Mouse (Mus musculus) spleen, postnatal 36 days (tissue): ENCODE measurements around the gene Cldn34c4.

Experiments
- DNase-seq, 2 experiments: peaks; one replicate each; pipeline ENCODE4 v3.0.0; 2022; ENCODE audit warnings: low spot score in 2 of 2, mixed read lengths in 1 of 2

Gene Cldn34c4

GRCm38 (mm10) chrX:127736454-127736853, at the start of gene Cldn34c4:
TSS of gene Cldn34c4 (minus strand) at chrX:127736554.
- DNase-seq: no peak

DNA sequence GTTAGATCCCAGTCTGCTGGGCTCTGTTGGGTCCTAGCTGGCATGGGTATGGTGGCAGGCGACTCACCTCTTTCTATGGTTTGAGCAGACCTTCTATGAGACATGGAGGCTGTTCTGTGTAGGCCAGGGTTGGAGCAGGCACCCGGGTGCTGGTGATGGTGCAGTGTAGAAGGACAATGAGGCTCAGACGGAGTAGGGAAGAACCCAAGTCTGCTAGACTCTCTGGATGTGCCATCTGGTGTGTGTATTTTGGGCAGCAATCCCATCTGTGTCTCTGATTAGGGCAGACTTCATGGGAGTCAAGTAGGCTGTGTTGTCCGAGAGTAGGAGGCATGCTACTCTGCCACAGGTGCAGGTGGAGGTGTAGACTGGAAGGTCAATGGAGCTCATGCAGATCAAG, 10.7 kb upstream of the Cldn34c4 start:
- no peak for DNase-seq
